Mouse (Mus musculus) lung, adult 2 months (tissue): ENCODE measurements around the gene Scaf8.

Experiments used
- CTCF ChIP-seq: fragments of 200-500 bp; IDR thresholded peaks from 2 replicates; pipeline ENCODE4 v1.5.1; 2011; ENCODE audit warnings: mild to moderate bottlenecking, low read length, control low read depth; ENCODE audit not compliant: insufficient read depth
- POLR2A ChIP-seq: fragments of 200-500 bp; IDR thresholded peaks from 2 replicates; pipeline ENCODE4 v1.6.1; 2011; ENCODE audit warnings: low read depth, mild to moderate bottlenecking, control low read depth, low read length, borderline replicate concordance; ENCODE audit errors: extremely low read depth

DNA sequence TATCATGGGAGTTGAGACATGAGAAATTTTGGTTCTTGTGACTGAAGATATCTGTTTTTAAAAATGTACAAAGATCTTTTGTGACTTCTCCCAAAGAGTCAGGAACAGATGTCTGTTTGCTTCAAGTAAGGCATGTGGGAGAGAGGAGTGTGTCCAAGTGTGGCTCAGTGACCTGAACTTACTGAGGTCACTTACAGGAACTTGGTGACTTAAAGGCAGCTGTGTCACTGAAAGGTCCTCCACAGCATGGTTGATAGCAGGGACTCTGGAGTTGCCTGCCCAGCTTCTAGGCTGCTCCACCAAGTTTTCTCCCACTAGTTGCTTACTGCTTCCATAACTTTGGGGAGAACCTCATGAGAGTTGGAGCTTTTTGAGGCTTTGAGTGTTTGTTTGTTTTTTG, 20.6 kb downstream of the Scaf8 start:
- TF ChIP-seq CTCF, result no peak
- no peak for TF ChIP-seq POLR2A
